Mouse (Mus musculus) MEL (cell line): ENCODE results near the gene Gm10184.

Experiments
- BHLHE40 ChIP-seq: IDR thresholded peaks from 2 replicates; pipeline ENCODE4 v1.6.1; 2012; ENCODE audit warnings: low read depth, mild to moderate bottlenecking, inconsistent platforms, low read length, improper control_type of control experiment, borderline replicate concordance
- CHD1 ChIP-seq: IDR thresholded peaks from 2 replicates; pipeline ENCODE4 v1.6.1; 2012; ENCODE audit warnings: low read depth, mild to moderate bottlenecking, inconsistent platforms, low read length, improper control_type of control experiment
- CTCF ChIP-seq, 3 experiments: IDR thresholded peaks in 2 of 3; conservative IDR thresholded peaks in 1 of 3; 2 replicates each; pipeline ENCODE4 v1.5.1; 2011 to 2012; ENCODE audit warnings: low read length in 3 of 3, low read depth in 2 of 3, mild to moderate bottlenecking in 2 of 3, improper control_type of control experiment in 1 of 3, inconsistent platforms in 1 of 3, mixed read lengths in 1 of 3, moderate library complexity in 1 of 3; ENCODE audit not compliant: control insufficient read depth in 1 of 3, insufficient read depth in 1 of 3, poor library complexity in 1 of 3, severe bottlenecking in 1 of 3
- E2F4 ChIP-seq: IDR thresholded peaks from 2 replicates; pipeline ENCODE4 v1.6.1; 2011; ENCODE audit warnings: low read depth, low read length, improper control_type of control experiment, borderline replicate concordance
- EP300 ChIP-seq, 2 experiments: IDR thresholded peaks; 2 replicates each; pipeline ENCODE4 v1.6.1; 2011; ENCODE audit warnings: improper control_type of control experiment in 2 of 2, low read length in 2 of 2, low read depth in 1 of 2, mild to moderate bottlenecking in 1 of 2
- KAT2A ChIP-seq: conservative IDR thresholded peaks from 2 replicates; pipeline ENCODE4 v1.6.1; 2012; ENCODE audit warnings: low read depth, low read length, improper control_type of control experiment, inconsistent platforms
- MAZ ChIP-seq: IDR thresholded peaks from 2 replicates; pipeline ENCODE4 v1.6.1; 2012; ENCODE audit warnings: low read depth, mild to moderate bottlenecking, inconsistent platforms, low read length, improper control_type of control experiment
- MYC ChIP-seq: IDR thresholded peaks from 2 replicates; pipeline ENCODE4 v1.6.1; 2011; ENCODE audit warnings: low read depth, mild to moderate bottlenecking, low read length, improper control_type of control experiment, moderate library complexity
- NRF1 ChIP-seq: IDR thresholded peaks from 2 replicates; pipeline ENCODE4 v1.6.1; 2014; ENCODE audit warnings: low read depth, mild to moderate bottlenecking, inconsistent platforms, low read length, improper control_type of control experiment, moderate library complexity; ENCODE audit not compliant: poor library complexity, insufficient read depth, severe bottlenecking
- POLR2AphosphoS5 ChIP-seq: IDR thresholded peaks from 2 replicates; pipeline ENCODE4 v1.6.1; 2012; ENCODE audit warnings: low read depth, borderline replicate concordance, mild to moderate bottlenecking, inconsistent platforms, low read length, moderate library complexity, mixed read lengths
- TAL1 ChIP-seq: IDR thresholded peaks from 2 replicates; pipeline ENCODE4 v1.6.1; 2012; ENCODE audit warnings: mild to moderate bottlenecking, inconsistent platforms, low read length, moderate library complexity, mixed read lengths
- USF1 ChIP-seq: IDR thresholded peaks from 2 replicates; pipeline ENCODE4 v1.6.1; 2014; ENCODE audit warnings: low read depth, mild to moderate bottlenecking, inconsistent platforms, low read length, improper control_type of control experiment, moderate library complexity
- ZMIZ1 ChIP-seq: IDR thresholded peaks from 2 replicates; pipeline ENCODE4 v1.6.1; 2012; ENCODE audit warnings: low read depth, mild to moderate bottlenecking, inconsistent platforms, low read length, improper control_type of control experiment, moderate library complexity

DNA sequence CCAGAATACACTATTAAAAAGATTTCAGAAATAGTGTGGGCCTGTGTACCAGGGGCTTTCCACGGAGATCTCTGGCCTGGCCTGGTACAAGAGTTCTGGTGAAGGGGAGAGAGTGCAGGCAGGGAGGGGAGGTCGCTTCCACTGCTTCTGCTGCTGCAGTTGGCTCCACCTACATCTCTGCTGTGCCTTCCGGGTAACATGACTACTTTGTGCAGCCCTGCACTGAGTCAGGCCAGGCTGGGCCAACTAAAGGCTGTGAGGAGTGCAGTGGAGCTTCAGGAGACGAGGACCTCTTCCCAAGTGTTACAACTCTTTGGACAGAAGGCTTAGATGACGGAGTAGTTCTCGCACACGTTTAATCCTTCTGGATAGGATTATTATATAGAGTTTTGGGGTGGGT, 9.6 kb downstream of the Gm10184 start:
- TF ChIP-seq EP300 (IDR thresholded peaks at IDR 0.05; ENCODE audit: low read depth in 1 of 2, low read length in 2 of 2) (no peak), POLR2AphosphoS5 (no peak), BHLHE40 (no peak), MYC (no peak), CTCF (IDR thresholded peaks at IDR 0.05 in 2 of 3, conservative IDR thresholded peaks at IDR 0.05 in 1 of 3; ENCODE audit: control insufficient read depth in 1 of 3, insufficient read depth in 1 of 3, low read depth in 2 of 3, low read length in 3 of 3, poor library complexity in 1 of 3, severe bottlenecking in 1 of 3) (no peak), MAZ (no peak), ZMIZ1 (no peak), KAT2A (no peak), E2F4 (no peak), USF1 (no peak), NRF1 (no peak), TAL1 (no peak), CHD1 (no peak)
